Mouse (Mus musculus) embryonic facial prominence, embryonic 12.5 days (tissue): ENCODE data around the gene Ly6g6d. TPM values are rescaled to one million over a fixed set of nuclear protein-coding genes. Genes with fewer than 3 reads are reported as not detected.
"Not testable (repeated sequence)": the region's sequence is repeated elsewhere in the genome, so short reads cannot be mapped to it uniquely, and the experiment has no call there.

ENCODE experiments used
- ATAC-seq: fragments of 200-750 bp; cut with Nextera tagmentation; 2 replicates; pipeline ENCODE4 v1.8.0; 2017; ENCODE audit not compliant: insufficient number of reproducible peaks, insufficient read depth, low FRiP score, low TSS enrichment
- H3K27ac ChIP-seq: fragments of 300-500 bp; sonication (generic); 2 replicates; pipeline ENCODE4 v1.5.1; 2016; ENCODE audit warnings: mild to moderate bottlenecking
- H3K27me3 ChIP-seq: fragments of 300-500 bp; sonication (generic); 2 replicates; pipeline ENCODE4 v1.6.1; 2016; ENCODE audit warnings: mild to moderate bottlenecking, moderate library complexity
- H3K36me3 ChIP-seq: fragments of 300-500 bp; sonication (generic); 2 replicates; pipeline ENCODE4 v1.6.1; 2016; ENCODE audit warnings: mild to moderate bottlenecking
- H3K4me1 ChIP-seq: fragments of 300-500 bp; sonication (generic); 2 replicates; pipeline ENCODE4 v1.6.1; 2016
- H3K4me2 ChIP-seq: fragments of 300-500 bp; sonication (generic); replicated peaks from 2 replicates; pipeline ENCODE4 v1.6.1; 2016; ENCODE audit warnings: mild to moderate bottlenecking, moderate library complexity
- H3K4me3 ChIP-seq: fragments of 300-500 bp; sonication (generic); 2 replicates; pipeline ENCODE4 v1.5.1; 2016; ENCODE audit warnings: mild to moderate bottlenecking
- H3K9ac ChIP-seq: fragments of 300-500 bp; sonication (generic); 2 replicates; pipeline ENCODE4 v1.6.1; 2016; ENCODE audit warnings: mild to moderate bottlenecking, moderate library complexity
- H3K9me3 ChIP-seq: fragments of 300-500 bp; sonication (generic); 2 replicates; pipeline ENCODE4 v1.6.1; 2016; ENCODE audit warnings: mild to moderate bottlenecking, moderate library complexity
- WGBS: fragments of 180-500 bp; shearing (Covaris S2); methylation state at CpG from one replicate; pipeline ENCODE4 v1.1.7; 2016; 5-methylcytosine and 5-hydroxymethylcytosine counted together
- polyA plus RNA-seq: library from polyadenylated mRNA; unstranded; fragments of >200 nt; fragmentation: Nextera tagmentation; extraction: Ambion mirVana; gene quantifications from 2 replicates; pipeline ENCODE4 v1.2.1, GENCODE M21; 2016

Gene Ly6g6d
- polyA plus RNA-seq, 1 experiment from 2014 or later, result 0.68 TPM

DNA sequence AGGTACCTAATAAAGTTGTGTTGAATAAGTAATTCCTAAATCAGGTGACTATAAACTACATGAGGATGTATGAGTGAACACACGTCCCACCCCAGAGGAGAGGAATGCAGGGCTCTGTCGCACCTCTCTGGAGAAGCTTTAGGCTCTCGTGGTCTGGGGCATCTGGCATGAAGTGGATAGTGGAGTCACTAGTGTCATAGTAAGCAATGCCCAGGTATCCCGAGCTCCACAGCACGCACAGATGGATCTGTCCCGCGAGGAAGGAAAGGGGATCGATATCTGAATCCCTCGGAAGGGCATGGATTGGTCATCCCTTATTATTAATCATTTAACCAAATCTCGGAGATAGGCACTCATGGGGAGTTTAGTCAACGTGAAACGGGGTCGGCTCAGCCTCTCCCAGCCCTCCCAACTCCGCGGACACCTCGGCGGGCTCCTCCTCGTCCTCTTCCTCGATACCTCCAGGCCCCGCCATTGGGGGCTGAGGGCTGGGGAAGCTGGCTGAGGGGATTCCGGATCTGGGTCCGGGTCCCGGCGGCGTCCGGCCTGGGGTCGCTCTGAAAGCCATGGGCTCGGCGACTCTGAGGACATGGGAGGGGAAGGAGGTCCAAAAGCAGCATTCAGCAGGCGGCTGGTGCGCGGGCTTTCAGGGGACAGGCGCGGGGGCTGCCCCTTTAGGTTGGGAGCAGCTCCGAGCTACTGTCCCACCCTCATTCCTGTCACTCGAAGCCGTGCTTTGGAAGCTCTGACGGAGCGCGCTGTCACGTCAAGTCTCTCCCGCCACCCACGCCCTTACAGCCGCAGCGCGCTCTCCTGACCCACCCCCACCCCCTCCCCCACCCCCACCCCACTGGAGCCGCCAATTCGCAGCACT is 31.8 kb downstream of the Ly6g6d start:
- peak overlapping the region; percentile 55 for H3K4me3 ChIP-seq
- peak overlapping the region; percentile 86 for H3K27ac ChIP-seq
- peak overlapping the region; percentile 96 for H3K4me2 ChIP-seq
- no peaks in the 10 kb centered on the region for H3K9me3 ChIP-seq
- H3K36me3 ChIP-seq, result no peaks in the 10 kb centered on the region
- H3K9ac ChIP-seq, result peak overlapping the region; percentile 85
- H3K4me1 ChIP-seq, result peaks cover 29% of the 10 kb centered on the region
- WGBS, result 6% methylated on average over 34 of the region's 48 CpGs
- peak; percentile 64 for ATAC-seq
- no peaks in the 10 kb centered on the region for H3K27me3 ChIP-seq

DNA sequence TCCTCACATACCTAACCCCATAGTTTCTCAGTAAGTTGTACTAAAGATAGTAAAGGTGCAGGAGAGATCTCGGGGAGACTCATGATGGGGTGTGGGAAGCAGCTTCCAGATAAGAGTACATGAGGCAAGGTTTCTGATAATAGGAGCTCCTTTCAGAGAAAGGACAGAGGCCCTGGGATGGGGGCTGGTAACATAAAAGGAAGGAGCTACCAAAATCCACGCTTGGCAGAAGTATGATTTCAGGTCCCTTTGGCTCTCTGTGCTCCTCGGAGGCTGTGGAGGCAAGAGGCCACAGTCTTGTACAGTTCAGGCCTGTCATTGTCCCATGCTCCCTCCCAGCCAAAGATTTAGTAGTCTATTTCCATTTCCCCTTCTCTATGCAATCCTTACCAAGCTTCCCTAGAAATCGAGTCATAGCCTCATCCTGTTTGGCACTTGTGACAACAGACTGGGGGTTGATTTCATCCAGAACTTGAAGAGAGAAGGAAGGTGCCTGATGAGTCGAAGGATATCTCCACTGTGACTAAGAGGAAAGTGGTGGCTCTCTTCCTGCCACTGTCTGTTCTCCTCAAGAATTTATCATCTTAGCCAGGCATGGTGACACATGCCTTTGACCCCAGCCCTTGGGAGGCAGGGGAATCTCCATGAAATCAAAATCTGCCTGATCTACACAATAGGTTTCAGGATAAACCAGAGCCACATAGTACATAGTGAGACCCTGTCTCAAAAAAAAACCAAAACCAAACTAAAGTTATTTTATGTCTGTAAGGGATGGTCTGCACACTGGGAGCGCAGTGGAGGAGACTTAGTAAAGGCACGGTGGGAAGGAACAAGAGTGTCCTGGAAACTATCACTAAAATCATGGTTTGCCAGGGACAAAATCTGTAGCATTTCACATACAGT is 32.7 kb downstream of the Ly6g6d start:
- Histone ChIP-seq H3K27me3 (no peaks in the 10 kb centered on the region), H3K4me3 (peak overlapping the region; percentile 55), H3K36me3 (no peaks in the 10 kb centered on the region), H3K4me2 (peak overlapping the region; percentile 96), H3K27ac (no peak overlapping the region), H3K9me3 (no peaks in the 10 kb centered on the region), H3K4me1 (peaks cover 29% of the 10 kb centered on the region), H3K9ac (0 out of 2 replicates have a peak overlapping the region, but pooled peaks have one; percentile 85)
- ATAC-seq, result no peak
- 83% methylated on average over 7 of the region's 7 CpGs for WGBS

DNA sequence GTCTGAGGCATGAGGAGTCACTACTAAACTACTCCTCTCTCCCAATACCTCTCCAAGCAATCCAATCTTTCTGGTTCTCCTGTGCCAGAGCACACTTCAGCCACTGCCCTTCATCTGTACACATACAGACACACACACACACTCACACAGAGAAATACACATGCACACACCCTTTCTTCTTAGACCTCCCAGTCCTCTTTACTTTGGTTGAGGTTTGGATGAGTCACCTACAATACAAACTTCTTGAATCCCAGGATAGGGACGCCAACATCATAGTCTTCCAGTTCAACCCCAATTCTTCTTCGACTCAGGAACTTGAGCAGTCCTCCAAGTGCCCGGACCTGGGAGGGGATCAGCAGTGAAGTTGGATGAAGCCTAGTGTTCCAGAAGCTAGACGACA is 34.1 kb downstream of the Ly6g6d start:
- Histone ChIP-seq H3K4me1 (peaks cover 16% of the 10 kb centered on the region), H3K27ac (0 out of 2 replicates have a peak overlapping the region, but pooled peaks have one; percentile 5), H3K27me3 (no peaks in the 10 kb centered on the region), H3K4me3 (no peak overlapping the region), H3K36me3 (no peaks in the 10 kb centered on the region), H3K4me2 (no peak overlapping the region), H3K9ac (no peak overlapping the region), H3K9me3 (no peaks in the 10 kb centered on the region)
- 79% methylated on average over 4 of the region's 4 CpGs for WGBS
- no peak for ATAC-seq

DNA sequence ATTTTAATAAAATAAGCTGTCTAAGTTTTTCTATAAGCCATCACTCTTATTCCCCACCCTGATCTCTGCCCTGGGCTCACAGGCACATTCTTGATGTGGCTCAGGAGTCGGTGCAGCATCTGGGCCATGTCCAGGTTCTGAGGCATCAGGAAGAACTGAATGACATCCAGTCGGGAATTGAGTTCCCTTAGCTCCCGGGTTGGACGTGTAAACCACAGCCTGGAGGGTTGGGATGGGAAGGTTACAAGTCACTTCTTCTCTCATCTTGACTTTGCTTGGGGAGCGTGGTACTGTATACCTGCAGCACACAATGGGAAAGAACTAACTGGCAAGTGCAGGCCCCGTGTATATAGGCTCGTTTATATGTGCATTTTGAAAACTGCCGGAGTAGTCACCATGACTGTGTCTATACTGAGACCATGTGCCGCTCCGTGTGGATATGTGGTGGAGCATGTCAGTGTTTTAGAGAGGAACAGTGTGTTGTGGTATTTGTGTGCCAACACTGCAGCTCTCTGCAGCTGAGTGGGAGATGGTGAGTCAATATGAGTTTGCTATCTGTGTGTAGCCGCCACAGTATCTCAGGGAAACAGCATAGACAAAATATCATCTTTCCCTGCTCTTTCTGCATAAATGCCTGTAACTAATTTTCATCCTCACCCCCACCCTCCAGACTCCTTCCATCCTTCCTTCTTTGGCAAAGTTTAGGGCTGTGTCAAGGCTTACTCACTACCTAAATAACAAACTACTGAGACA is 38.6 kb downstream of the Ly6g6d start:
- H3K4me2 ChIP-seq, result no peak overlapping the region
- no peak for ATAC-seq
- 85% methylated on average over 11 of the region's 11 CpGs for WGBS

DNA sequence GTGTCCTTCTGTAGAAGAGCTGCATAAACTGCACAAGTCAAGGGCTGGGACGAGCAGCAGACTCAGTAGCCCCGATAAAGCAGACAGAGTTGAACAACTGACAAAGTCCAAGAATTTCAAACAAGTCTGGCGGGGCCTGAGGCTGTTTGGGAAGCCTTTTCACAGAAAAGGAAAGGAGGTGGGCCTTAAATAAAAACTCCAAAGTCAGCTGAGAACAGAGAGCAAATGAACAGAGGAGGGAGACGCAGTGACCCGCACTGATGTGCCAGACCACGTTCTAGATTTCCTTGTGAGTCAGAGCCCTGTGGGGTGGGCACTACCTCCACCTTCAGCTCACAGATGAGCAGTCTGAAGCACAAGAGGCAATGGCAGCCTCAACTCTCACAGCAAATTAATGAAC is 43.0 kb downstream of the Ly6g6d start:
- WGBS, result 68% methylated on average over 6 of the region's 6 CpGs
- H3K4me1 ChIP-seq, result peaks cover 2% of the 10 kb centered on the region; the same call in 1 of the 2 replicates
- no peak overlapping the region for H3K4me3 ChIP-seq
- no peaks in the 10 kb centered on the region for H3K36me3 ChIP-seq
- H3K9ac ChIP-seq, result no peak overlapping the region
- H3K4me2 ChIP-seq, result no peak overlapping the region
- H3K27me3 ChIP-seq, result no peaks in the 10 kb centered on the region
- H3K9me3 ChIP-seq, result no peaks in the 10 kb centered on the region
- no peak overlapping the region for H3K27ac ChIP-seq
- ATAC-seq, result no peak

More for the DNA sequence above, 38.6 kb downstream of the Ly6g6d start:
- Histone ChIP-seq H3K36me3 (no peaks in the 10 kb centered on the region), H3K9me3 (no peaks in the 10 kb centered on the region), H3K27ac (no peak overlapping the region), H3K27me3 (no peaks in the 10 kb centered on the region), H3K9ac (no peak overlapping the region), H3K4me3 (no peak overlapping the region), H3K4me1 (no peaks in the 10 kb centered on the region)

DNA sequence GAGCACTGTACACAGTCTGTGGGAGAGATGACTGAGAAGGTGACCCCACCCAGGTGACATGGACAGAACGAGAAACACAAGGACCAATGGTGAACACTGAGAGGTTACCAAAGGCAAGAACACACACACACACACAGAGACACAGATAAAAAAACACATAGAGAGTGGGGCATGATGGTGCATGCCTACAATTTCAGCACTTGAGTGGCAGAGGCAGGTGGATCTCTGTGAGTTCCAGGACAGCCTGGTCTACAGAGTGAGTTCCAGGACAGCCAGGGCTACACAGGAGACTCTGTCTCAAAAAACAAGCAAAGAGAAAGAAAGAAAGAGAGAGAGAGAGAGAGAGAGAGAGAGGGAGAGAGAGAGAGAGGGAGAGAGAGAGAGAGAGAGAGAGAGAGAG is 44.2 kb downstream of the Ly6g6d start:
- not testable (repeated sequence) for H3K4me1 ChIP-seq, ATAC-seq, H3K27me3 ChIP-seq, H3K4me3 ChIP-seq, H3K9me3 ChIP-seq, H3K36me3 ChIP-seq, H3K9ac ChIP-seq, H3K4me2 ChIP-seq, H3K27ac ChIP-seq
- 79% methylated on average over 1 of the region's 1 CpGs for WGBS

DNA sequence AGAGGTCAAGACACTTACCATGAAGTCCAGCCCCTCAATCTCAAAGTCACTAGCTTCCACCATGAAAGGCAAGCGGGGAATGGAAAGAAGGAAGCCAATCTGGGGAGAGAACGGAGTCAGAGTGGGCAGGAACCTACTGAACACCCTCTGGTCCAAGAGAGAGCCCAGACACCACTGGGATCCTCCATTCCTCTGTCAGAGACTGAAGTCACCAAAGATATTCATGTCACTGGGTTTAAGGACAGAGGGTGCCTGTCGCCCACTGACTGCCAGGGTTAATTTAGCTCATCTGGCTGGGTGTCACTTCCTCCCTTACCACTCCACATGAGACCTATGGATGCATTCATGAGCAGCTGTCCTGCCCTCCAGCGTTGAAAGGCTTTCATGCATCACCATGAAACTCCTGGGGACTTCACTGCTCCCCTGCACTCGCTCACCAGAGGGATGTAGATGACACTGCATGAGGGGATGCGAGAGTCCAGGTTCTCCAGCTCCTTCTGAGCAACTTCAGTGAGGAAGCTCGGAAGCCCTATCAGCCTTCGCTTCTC is 45.5 kb downstream of the Ly6g6d start:
- ATAC-seq, result no peak
- Histone ChIP-seq H3K27me3 (no peaks in the 10 kb centered on the region), H3K4me3 (no peak overlapping the region), H3K4me1 (peaks cover 11% of the 10 kb centered on the region), H3K36me3 (no peaks in the 10 kb centered on the region), H3K4me2 (no peak overlapping the region), H3K9ac (no peak overlapping the region), H3K9me3 (no peaks in the 10 kb centered on the region), H3K27ac (no peak overlapping the region)
- WGBS, result 72% methylated on average over 8 of the region's 8 CpGs

DNA sequence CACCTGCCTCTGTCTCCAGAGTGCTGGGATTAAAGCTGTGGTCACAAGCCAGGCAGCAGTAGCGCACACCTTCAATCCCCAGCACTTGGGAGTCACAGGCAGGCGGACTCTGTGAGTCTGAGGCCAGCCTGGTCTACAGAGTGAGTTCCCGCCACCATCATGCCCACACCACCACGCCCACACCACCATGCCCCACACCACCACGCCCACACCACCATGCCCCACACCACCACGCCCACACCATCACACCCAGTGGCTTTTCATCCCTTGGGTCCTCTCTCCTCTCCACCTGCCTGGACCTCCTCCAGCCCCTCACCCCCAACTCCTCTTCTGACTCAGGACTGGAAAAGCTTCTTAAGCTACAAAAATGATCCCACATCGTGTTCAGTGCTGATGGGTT is 46.0 kb downstream of the Ly6g6d start:
- Histone ChIP-seq H3K4me1 (peaks cover 14% of the 10 kb centered on the region), H3K4me3 (no peak overlapping the region)
- 86% methylated on average over 7 of the region's 7 CpGs for whole genome bisulfite sequencing

DNA sequence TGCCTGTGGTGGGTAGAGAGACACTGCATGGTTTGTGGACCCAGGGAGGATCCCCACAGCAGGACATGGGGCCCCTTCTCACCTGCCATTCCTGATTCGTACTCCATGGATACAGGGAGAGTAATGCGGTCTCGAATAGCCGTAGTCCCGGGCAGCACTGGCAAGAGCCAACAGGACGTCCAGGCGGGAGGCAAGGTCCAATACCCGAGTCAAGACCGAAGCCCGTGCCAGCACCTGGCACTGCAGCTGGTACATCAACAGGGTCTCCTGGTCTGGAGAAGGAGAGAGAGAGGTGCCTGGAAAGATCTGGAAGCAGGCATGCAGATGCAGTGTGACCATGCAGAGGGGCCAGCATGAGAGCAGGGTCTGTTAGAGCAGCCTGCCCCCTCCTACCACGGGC is 46.6 kb downstream of the Ly6g6d start:
- Histone ChIP-seq H3K4me3 (no peak overlapping the region), H3K9me3 (no peaks in the 10 kb centered on the region), H3K27me3 (no peaks in the 10 kb centered on the region), H3K4me2 (no peak overlapping the region), H3K9ac (peak overlapping the region; percentile 8; the same call in 1 of the 2 replicates), H3K27ac (no peak overlapping the region), H3K4me1 (peaks cover 17% of the 10 kb centered on the region), H3K36me3 (no peaks in the 10 kb centered on the region)
- ATAC-seq, result no peak
- WGBS, result 91% methylated on average over 11 of the region's 11 CpGs

More for the DNA sequence above, 46.0 kb downstream of the Ly6g6d start:
- Histone ChIP-seq H3K4me2 (no peak overlapping the region), H3K9ac (no peak overlapping the region), H3K9me3 (no peaks in the 10 kb centered on the region), H3K27me3 (no peaks in the 10 kb centered on the region), H3K27ac (no peak overlapping the region), H3K36me3 (no peaks in the 10 kb centered on the region)
- no peak for ATAC-seq

DNA sequence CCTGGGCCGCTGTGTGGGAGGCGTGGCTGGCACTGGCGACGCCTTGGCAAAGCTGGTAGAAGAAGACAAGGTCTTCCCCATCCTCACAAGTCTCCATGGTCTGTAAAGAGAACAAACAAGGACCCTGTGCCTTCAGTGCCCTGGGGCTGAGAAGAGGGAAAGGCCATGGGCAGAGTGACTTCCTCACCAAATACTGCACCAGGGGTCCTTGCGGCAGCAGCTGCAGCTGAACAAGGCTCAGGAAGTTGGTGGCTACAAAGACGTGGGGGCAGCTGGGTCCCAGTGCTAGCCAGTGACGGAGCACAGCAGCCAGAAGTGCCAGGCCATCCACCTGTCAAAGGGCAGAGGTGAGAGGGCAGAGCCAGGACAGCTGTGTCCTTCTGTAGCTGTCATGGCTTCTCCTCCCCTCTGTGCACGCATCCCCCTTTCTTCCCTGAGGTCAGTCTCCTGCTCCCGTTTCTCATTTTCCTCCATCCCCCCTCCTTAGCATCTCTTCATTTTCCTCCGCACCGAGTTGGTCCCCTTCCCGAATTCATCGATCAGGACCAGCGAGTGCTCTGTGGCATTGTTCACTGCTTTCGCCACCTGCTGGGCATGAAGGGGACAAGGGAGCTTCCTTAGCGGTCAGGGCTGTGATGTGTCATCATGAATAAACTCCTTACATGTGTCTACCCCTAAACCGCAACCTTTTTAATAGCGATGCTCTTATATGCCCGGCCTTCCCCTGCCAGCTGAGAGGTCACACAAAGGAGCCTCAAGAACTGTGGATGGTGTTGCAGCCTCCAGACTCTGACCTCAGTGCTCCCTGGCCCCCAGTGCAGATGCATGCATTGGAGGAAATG is 48.0 kb downstream of the Ly6g6d start:
- Histone ChIP-seq H3K9ac (no peak overlapping the region), H3K4me2 (no peak overlapping the region; the same call in 1 of the 2 replicates), H3K27ac (no peak overlapping the region), H3K9me3 (no peaks in the 10 kb centered on the region), H3K36me3 (no peaks in the 10 kb centered on the region), H3K4me1 (peaks cover 19% of the 10 kb centered on the region), H3K27me3 (no peaks in the 10 kb centered on the region), H3K4me3 (no peak overlapping the region)
- no peak for ATAC-seq
- 32% methylated on average over 19 of the region's 19 CpGs for whole genome bisulfite sequencing
